Mouse (Mus musculus) ES-Bruce4 (cell line): ENCODE data around the gene Kif17. TPM values are rescaled to one million over a fixed set of nuclear protein-coding genes. Genes with fewer than 3 reads are reported as not detected.

Source experiments
- H3K27ac ChIP-seq: 2 replicates; pipeline ENCODE4 v1.5.1; 2012; ENCODE audit warnings: low read length, inconsistent platforms; ENCODE audit not compliant: insufficient read depth
- H3K27me3 ChIP-seq: 2 replicates; pipeline ENCODE4 v1.6.1; 2012; ENCODE audit warnings: mild to moderate bottlenecking, low read length, inconsistent platforms; ENCODE audit not compliant: control insufficient read depth, poor library complexity, insufficient read depth, severe bottlenecking
- H3K36me3 ChIP-seq: 2 replicates; pipeline ENCODE4 v1.6.1; 2012; ENCODE audit warnings: inconsistent platforms, mild to moderate bottlenecking, low read length, moderate library complexity; ENCODE audit not compliant: control insufficient read depth, poor library complexity, insufficient read depth, severe bottlenecking
- H3K4me1 ChIP-seq: one replicate; pipeline ENCODE4 v1.8.1; 2011; ENCODE audit warnings: low read length; ENCODE audit not compliant: control insufficient read depth, insufficient read depth
- H3K4me3 ChIP-seq: 2 replicates; pipeline ENCODE4 v1.5.1; 2011; ENCODE audit warnings: low read depth, mild to moderate bottlenecking, low read length
- H3K9ac ChIP-seq: 2 replicates; pipeline ENCODE4 v1.6.1; 2012; ENCODE audit warnings: low read depth, mild to moderate bottlenecking, inconsistent platforms; ENCODE audit not compliant: poor library complexity, severe bottlenecking
- H3K9me3 ChIP-seq: replicated peaks from 2 replicates; pipeline ENCODE4 v1.6.1; 2012; ENCODE audit warnings: mild to moderate bottlenecking, low read length, inconsistent platforms; ENCODE audit not compliant: control insufficient read depth, poor library complexity, insufficient read depth, severe bottlenecking
- CTCF ChIP-seq: IDR thresholded peaks from one replicate; pipeline ENCODE4 v1.8.1; 2011; ENCODE audit warnings: low read depth, low read length
- EP300 ChIP-seq: IDR thresholded peaks from 2 replicates; pipeline ENCODE4 v1.6.1; 2011; ENCODE audit warnings: low read depth, low read length; ENCODE audit not compliant: insufficient read depth
- POLR2A ChIP-seq: IDR thresholded peaks from one replicate; pipeline ENCODE4 v1.8.1; 2011; ENCODE audit warnings: low read length; ENCODE audit not compliant: insufficient read depth
- polyA plus RNA-seq: library from polyadenylated mRNA; stranded (reverse); fragments of >200 nt; gene quantifications from 2 replicates; pipeline ENCODE4 v1.2.4, GENCODE M21; 2011; ENCODE audit warnings: low read depth; ENCODE audit not compliant: missing spikeins, insufficient read depth, insufficient read length

Gene Kif17
- polyA plus RNA-seq, 1 experiment: 0.66 TPM

DNA sequence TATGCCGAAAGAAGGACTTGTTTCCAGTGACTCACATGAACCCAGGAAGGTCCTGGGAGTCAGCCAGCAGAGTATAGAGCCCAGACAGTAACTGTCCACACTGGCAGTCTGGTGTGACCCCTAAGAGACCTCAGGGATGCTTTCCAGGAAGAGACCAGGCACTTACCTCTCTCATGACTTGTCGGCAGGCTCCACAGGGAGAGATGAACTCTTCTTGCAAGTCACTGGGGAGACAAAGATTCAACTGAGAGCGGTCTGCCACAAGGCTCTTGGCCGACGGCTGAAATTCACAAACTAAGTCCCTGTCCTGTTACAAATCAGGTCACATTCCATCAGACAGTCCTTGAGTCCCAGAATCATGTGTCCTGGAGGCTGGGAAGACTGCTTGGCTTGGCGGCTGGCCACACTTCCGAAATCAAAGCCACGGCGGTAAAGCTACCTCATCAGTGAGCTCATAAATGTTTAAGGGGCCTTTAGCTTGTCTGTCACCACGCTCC lies 93.2 kb downstream of the Kif17 start:
- Histone ChIP-seq H3K4me1 (no peaks in the 10 kb centered on the region), H3K9me3 (no peaks in the 10 kb centered on the region), H3K36me3 (no peaks in the 10 kb centered on the region), H3K27ac (no peak overlapping the region), H3K4me3 (no peak overlapping the region), H3K9ac (no peak overlapping the region), H3K27me3 (no peaks in the 10 kb centered on the region)
- no peak for TF ChIP-seq EP300
- TF ChIP-seq POLR2A: no peak
- TF ChIP-seq CTCF: no peak

DNA sequence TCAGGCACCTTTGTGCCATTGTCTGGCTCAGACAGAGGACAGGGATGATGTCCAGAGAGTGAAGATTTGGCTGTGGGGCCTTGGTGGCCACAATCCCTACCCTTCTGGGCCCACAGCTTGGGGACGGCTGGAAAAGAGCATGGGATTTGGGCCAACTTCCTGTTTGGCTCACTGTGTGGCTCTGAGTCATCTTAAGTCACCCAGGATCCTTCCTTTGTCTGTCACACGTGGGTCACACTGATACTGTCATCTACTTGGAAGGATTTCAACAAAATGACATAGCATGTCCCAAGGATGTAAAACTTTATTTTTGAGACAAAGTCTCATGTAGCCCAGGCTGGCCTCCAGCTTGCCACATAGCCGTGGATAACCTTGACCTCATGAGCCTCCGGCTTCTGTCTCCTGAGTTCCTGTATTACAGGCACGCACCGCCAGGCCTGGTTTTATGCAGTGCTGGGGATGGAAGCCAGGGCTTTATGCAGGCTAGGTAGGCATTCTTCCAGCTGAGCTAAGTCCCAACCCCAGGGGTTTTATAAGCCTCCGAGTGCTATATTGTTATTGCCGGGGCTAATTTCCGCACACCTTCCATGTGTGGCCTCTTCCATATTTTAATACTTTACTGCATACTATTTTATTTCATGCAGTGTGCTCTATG lies 94.8 kb downstream of the Kif17 start:
- TF ChIP-seq POLR2A (no peak), EP300 (no peak), CTCF (no peak)
- no peak overlapping the region for H3K27ac ChIP-seq
- no peak overlapping the region for H3K9ac ChIP-seq
- no peaks in the 10 kb centered on the region for H3K36me3 ChIP-seq
- H3K27me3 ChIP-seq: no peaks in the 10 kb centered on the region
- H3K4me3 ChIP-seq: no peak overlapping the region
- no peaks in the 10 kb centered on the region for H3K9me3 ChIP-seq
- H3K4me1 ChIP-seq: no peaks in the 10 kb centered on the region

DNA sequence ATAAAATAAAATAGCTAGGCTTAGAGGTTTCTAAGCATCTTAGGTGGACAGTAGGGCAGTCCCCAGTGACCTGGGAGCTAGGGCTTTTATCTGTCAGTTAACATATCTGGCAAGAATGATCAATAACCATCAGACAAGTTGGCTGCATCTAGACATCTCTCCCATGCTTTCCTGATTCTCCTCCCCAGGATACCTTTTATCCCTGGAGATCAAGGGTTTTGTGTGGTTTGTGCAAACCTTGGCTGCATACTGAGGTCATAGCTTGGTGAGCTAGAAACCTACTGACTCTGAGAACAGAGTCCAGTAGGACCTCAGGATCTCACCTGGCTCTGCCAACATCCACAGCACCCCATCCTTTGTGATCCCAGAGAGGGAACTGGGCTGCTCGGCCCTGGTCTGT lies 97.0 kb downstream of the Kif17 start:
- H3K4me1 ChIP-seq: no peaks in the 10 kb centered on the region

DNA sequence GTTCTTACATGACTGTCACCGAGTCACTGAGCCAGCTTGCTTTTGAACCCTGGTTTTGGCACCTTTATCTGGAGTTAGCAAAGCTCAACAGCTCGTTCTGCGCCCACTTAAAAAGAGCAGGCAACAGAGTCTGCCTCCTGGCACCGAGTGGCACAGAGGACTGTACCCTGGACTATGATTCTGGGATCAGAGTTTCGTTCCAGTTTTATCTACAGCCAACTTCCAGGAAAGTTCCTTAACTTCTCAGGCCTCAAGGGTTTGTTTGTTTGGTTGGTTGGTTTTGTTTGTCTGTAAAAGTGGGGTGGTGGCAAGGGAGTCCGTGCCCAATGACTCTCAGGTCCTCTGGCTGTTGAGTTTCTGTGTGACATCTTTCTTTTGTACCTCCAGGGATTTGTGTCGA lies 98.5 kb downstream of the Kif17 start:
- no peak for TF ChIP-seq CTCF
- TF ChIP-seq EP300: no peak
- no peak for TF ChIP-seq POLR2A
- no peak overlapping the region for H3K27ac ChIP-seq

More for the DNA sequence above, 97.0 kb downstream of the Kif17 start:
- Histone ChIP-seq H3K9ac (no peak overlapping the region), H3K9me3 (no peaks in the 10 kb centered on the region), H3K27ac (no peak overlapping the region), H3K4me3 (no peak overlapping the region), H3K36me3 (no peaks in the 10 kb centered on the region), H3K27me3 (no peaks in the 10 kb centered on the region)
- TF ChIP-seq POLR2A: no peak
- TF ChIP-seq EP300: no peak
- no peak for TF ChIP-seq CTCF

More for the DNA sequence above, 98.5 kb downstream of the Kif17 start:
- Histone ChIP-seq H3K27me3 (no peaks in the 10 kb centered on the region), H3K9ac (no peak overlapping the region), H3K4me3 (no peak overlapping the region), H3K36me3 (no peaks in the 10 kb centered on the region), H3K4me1 (no peaks in the 10 kb centered on the region), H3K9me3 (no peaks in the 10 kb centered on the region)

Other genes with a start within 250 kb of the Kif17 start
- gene Hp1bp3, start 34.1 kb upstream of the Kif17 start, polyA plus RNA-seq: 53.6 and 59.9 TPM in 2 replicates
- gene Sh2d5, start within 50 bp of the Kif17 start, polyA plus RNA-seq: 3.2 and 4.7 TPM in 2 replicates
- gene Ddost, start 54.3 kb downstream of the Kif17 start, polyA plus RNA-seq: 112 and 122 TPM in 2 replicates
- 23.3 and 23.4 TPM in 2 replicates for gene Pink1, start 75.9 kb downstream of the Kif17 start, polyA plus RNA-seq
- gene Cda, start 117.6 kb downstream of the Kif17 start, polyA plus RNA-seq: 6.8 and 7.4 TPM in 2 replicates
- gene Fam43b, start 146.1 kb downstream of the Kif17 start, polyA plus RNA-seq: 1.1 and 1.2 TPM in 2 replicates
- 16.3 and 17.2 TPM in 2 replicates for gene Mul1, start 184.2 kb downstream of the Kif17 start, polyA plus RNA-seq
- 12.1 and 14.1 TPM in 2 replicates for gene Camk2n1, start 203.9 kb downstream of the Kif17 start, polyA plus RNA-seq